Mouse (Mus musculus) C2C12 (cell line): ENCODE measurements around the gene Ergic2.

Experiments used
- CTCF ChIP-seq: IDR thresholded peaks from one replicate; pipeline ENCODE4 v1.5.1; 2011; ENCODE audit not compliant: control insufficient read depth, insufficient read depth, insufficient read length
- MYOD1 ChIP-seq: IDR thresholded peaks from one replicate; pipeline ENCODE4 v1.6.1; 2011; ENCODE audit warnings: low read depth; ENCODE audit not compliant: control insufficient read depth, insufficient read length
- MYOG ChIP-seq: IDR thresholded peaks from one replicate; pipeline ENCODE4 v1.6.1; 2011; ENCODE audit not compliant: control insufficient read depth, insufficient read length; ENCODE audit errors: extremely low read depth

- TF ChIP-seq MYOG: no peak
- TF ChIP-seq MYOD1: no peak
- TF ChIP-seq CTCF: no peak
Observed at GRCm38 (mm10) chr6:148142421-148142820, 69.8 kb downstream of the Ergic2 start.
